Mouse (Mus musculus) C2C12 (cell line): ENCODE data around the gene Ebf1. TPM values are rescaled to one million over a fixed set of nuclear protein-coding genes. Genes with fewer than 3 reads are reported as not detected.

ENCODE experiments used
- H3K27me3 ChIP-seq: one replicate; pipeline ENCODE4 v1.6.1; 2011; ENCODE audit not compliant: control insufficient read depth, insufficient read depth, insufficient read length
- H3K36me3 ChIP-seq: one replicate; pipeline ENCODE4 v1.6.1; 2011; ENCODE audit not compliant: control insufficient read depth, insufficient read depth
- H3K4me3 ChIP-seq: one replicate; pipeline ENCODE4 v1.5.1; 2011; ENCODE audit warnings: mild to moderate bottlenecking, control low read depth; ENCODE audit not compliant: poor library complexity, insufficient read depth, severe bottlenecking
- H3K79me2 ChIP-seq: one replicate; pipeline ENCODE4 v1.6.1; 2011; ENCODE audit not compliant: control insufficient read depth, insufficient read depth
- H3K79me3 ChIP-seq: one replicate; pipeline ENCODE4 v1.6.1; 2011; ENCODE audit warnings: low read depth, control low read depth
- H3ac ChIP-seq: one replicate; pipeline ENCODE3; 2011; ENCODE audit warnings: low read depth; ENCODE audit not compliant: control insufficient read depth, insufficient read length
- CEBPB ChIP-seq: IDR thresholded peaks from one replicate; pipeline ENCODE4 v1.6.1; 2011; ENCODE audit warnings: low read depth, mild to moderate bottlenecking, control low read depth, moderate library complexity
- CTCF ChIP-seq: IDR thresholded peaks from one replicate; pipeline ENCODE4 v1.5.1; 2011; ENCODE audit not compliant: control insufficient read depth, insufficient read depth, insufficient read length
- FOSL1 ChIP-seq: IDR thresholded peaks from one replicate; pipeline ENCODE4 v1.8.0; 2011; ENCODE audit warnings: mild to moderate bottlenecking, low read length; ENCODE audit not compliant: poor library complexity, insufficient read depth, severe bottlenecking
- MAX ChIP-seq: IDR thresholded peaks from one replicate; pipeline ENCODE4 v1.6.1; 2011; ENCODE audit warnings: mild to moderate bottlenecking, control low read depth
- MYOD1 ChIP-seq: IDR thresholded peaks from one replicate; pipeline ENCODE4 v1.6.1; 2011; ENCODE audit warnings: low read depth; ENCODE audit not compliant: control insufficient read depth, insufficient read length
- MYOG ChIP-seq: IDR thresholded peaks from one replicate; pipeline ENCODE4 v1.6.1; 2011; ENCODE audit not compliant: control insufficient read depth, insufficient read length; ENCODE audit errors: extremely low read depth
- USF1 ChIP-seq: IDR thresholded peaks from one replicate; pipeline ENCODE4 v1.6.1; 2011; ENCODE audit warnings: low read depth, mild to moderate bottlenecking, control low read depth, moderate library complexity
- polyA plus RNA-seq: library from polyadenylated mRNA; unstranded; fragments of >200 nt; fragmentation: generic; extraction: Trizol; gene quantifications from one replicate; pipeline ENCODE4 v1.2.1, GENCODE M21; 2012; ENCODE audit warnings: missing spikeins

The Ebf1 gene
- polyA plus RNA-seq, 1 experiment, result 4.3 TPM

DNA sequence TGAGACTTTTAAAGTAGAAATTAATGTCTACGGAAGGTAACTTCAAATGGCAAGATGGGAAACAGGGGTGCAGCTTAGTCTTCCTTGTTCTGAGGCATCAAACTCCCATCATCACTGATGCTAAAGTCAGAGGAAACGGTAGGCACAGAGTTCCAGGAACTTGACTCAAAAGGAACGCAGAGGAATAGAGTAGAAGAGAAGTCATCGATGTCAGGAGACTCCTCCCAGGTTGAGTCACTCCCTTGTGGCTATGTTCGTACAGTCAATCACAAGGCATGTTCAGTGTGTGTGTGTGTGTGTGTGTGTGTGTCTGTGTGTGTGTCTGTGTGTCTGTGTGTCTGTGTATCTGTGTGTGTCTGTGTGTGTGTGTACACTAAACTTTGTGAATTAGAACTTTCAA lies 108.6 kb downstream of the Ebf1 start:
- Histone ChIP-seq H3K4me3 (no peak overlapping the region), H3ac (no peak overlapping the region), H3K79me2 (no peaks in the 10 kb centered on the region), H3K27me3 (no peaks in the 10 kb centered on the region), H3K36me3 (no peaks in the 10 kb centered on the region), H3K79me3 (no peaks in the 10 kb centered on the region)
- TF ChIP-seq MYOD1 (no peak), USF1 (no peak), CTCF (no peak), FOSL1 (no peak), MAX (no peak), CEBPB (no peak), MYOG (no peak)

DNA sequence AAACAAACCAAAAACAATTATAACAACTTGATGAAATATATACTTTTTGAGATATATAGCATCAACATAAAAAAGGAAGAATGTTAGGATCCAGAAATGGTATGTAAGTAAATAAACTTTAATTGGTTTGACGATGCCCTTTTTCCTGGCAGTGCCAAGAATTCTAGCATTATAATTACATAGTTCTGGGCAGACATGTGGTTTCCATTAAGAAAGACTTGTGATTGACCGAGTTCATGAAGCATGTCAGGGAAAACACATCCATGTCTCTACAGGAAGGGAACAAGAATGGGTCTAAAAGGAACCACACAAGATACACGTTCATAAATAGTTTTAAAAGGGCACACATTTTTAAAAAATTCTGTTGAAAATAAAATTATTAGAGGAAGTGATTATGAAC lies 110.3 kb downstream of the Ebf1 start:
- no peak for TF ChIP-seq MYOD1
- no peak for TF ChIP-seq USF1
- no peak for TF ChIP-seq MYOG
- TF ChIP-seq FOSL1, result no peak
- TF ChIP-seq MAX, result no peak
- Histone ChIP-seq H3K79me3 (no peaks in the 10 kb centered on the region), H3K4me3 (no peak overlapping the region), H3K27me3 (no peaks in the 10 kb centered on the region), H3K36me3 (no peaks in the 10 kb centered on the region), H3ac (no peak overlapping the region), H3K79me2 (no peaks in the 10 kb centered on the region)

DNA sequence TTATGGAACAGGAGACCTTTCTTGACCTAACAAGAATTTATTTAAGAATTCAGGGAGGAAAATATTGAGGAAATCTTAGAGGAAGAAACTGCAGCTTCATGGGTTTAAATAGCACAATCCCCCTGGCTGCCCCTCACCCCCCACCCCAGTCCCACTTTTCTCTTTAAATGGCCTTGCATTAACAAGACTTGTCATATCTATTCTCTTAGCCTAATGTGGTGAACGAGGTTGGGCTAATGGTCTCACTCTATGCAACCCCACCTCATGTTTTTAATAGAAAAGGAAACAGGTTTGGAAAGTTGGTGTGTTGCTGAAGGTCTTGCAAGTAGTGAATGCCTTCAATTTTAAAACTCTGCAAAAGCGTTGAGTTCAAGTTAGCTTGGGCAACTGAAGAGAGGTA lies 110.7 kb downstream of the Ebf1 start:
- TF ChIP-seq FOSL1 (no peak), MAX (no peak), MYOG (no peak), USF1 (no peak), MYOD1 (no peak), CTCF (no peak), CEBPB (no peak)
- no peak overlapping the region for H3ac ChIP-seq
- no peaks in the 10 kb centered on the region for H3K27me3 ChIP-seq
- H3K36me3 ChIP-seq, result no peaks in the 10 kb centered on the region
- H3K79me3 ChIP-seq, result no peaks in the 10 kb centered on the region
- no peaks in the 10 kb centered on the region for H3K79me2 ChIP-seq
- no peak overlapping the region for H3K4me3 ChIP-seq

DNA sequence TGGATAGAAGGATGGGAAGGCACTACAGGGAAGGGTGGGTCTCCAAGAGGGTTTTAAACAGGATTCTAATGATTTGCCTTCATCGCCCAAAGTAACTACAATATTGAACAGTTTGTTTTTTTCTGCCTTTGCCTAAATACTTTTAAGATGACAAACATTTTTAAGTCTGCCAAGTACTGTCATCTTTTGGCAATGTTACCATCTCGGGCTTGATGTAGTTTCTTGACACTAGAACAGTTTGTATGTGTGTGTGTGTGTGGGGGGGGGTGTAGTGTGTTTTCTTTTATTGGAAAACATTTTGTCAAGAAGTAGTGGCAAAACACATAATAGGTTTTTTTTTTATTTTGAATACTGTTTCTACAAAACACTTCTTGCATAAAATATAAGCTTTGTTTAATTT lies 111.2 kb downstream of the Ebf1 start:
- Histone ChIP-seq H3K4me3 (no peak overlapping the region), H3K79me2 (no peaks in the 10 kb centered on the region), H3K27me3 (no peaks in the 10 kb centered on the region), H3K36me3 (no peaks in the 10 kb centered on the region), H3K79me3 (no peaks in the 10 kb centered on the region), H3ac (no peak overlapping the region)
- TF ChIP-seq CEBPB (no peak), MYOD1 (no peak), USF1 (no peak), CTCF (no peak), MYOG (no peak), MAX (no peak), FOSL1 (no peak)

DNA sequence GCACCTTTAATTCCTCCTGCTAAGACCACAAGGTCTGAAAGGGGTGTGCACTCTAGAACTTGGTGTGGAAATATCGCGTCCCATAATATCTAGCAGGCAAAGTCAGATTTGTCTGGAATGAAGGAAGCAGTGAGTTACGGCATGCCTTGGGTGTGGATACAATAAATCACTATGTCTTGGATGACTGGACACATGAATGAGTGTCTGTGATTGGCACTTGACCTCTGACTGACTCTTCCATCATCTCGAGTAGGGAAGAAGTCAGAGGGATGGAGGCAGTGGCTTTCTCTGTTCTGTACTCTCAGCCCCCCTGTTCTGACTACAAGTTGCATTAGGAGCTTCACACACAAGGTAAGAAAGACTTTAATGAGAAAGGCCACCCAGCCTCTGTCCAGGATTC lies 112.8 kb downstream of the Ebf1 start:
- H3K4me3 ChIP-seq, result no peak overlapping the region
- no peaks in the 10 kb centered on the region for H3K79me2 ChIP-seq
- TF ChIP-seq USF1 (no peak), FOSL1 (no peak), MAX (no peak), MYOD1 (no peak), CTCF (no peak), CEBPB (no peak), MYOG (no peak)
- no peaks in the 10 kb centered on the region for H3K79me3 ChIP-seq
- no peaks in the 10 kb centered on the region for H3K27me3 ChIP-seq
- H3K36me3 ChIP-seq, result no peaks in the 10 kb centered on the region
- no peak overlapping the region for H3ac ChIP-seq

DNA sequence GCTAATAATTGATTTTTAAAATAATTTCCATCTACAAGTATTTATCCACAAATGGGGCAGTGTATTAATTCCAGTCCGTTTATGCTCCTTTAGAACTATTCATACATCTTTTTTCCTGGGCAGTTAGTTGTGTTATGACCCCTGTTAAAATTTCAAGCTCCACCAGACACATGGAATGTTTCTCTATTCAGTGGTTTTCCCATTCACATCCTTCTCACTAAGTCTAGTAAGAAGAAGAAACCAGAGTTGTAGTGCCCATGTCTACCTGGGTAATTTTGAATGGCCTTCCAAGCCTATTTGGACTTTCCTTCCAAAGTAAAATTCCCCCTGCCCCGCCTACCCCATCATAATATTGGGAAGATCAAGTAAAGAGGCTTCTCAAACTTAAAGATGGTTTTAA lies 114.6 kb downstream of the Ebf1 start:
- Histone ChIP-seq H3K4me3 (no peak overlapping the region), H3ac (no peak overlapping the region), H3K36me3 (no peaks in the 10 kb centered on the region), H3K79me3 (no peaks in the 10 kb centered on the region), H3K79me2 (no peaks in the 10 kb centered on the region), H3K27me3 (no peaks in the 10 kb centered on the region)
- no peak for TF ChIP-seq USF1
- no peak for TF ChIP-seq CTCF
- TF ChIP-seq MYOD1, result no peak
- no peak for TF ChIP-seq CEBPB
